Mouse (Mus musculus) left cerebral cortex, adult 2 months (tissue): ENCODE data around the gene Capn8. TPM values are rescaled to one million over a fixed set of nuclear protein-coding genes. Genes with fewer than 3 reads are reported as not detected.

ENCODE experiments used
- DNase-seq, 2 experiments: peaks; one replicate each; pipeline ENCODE4 v3.0.0; 2021 to 2022; ENCODE audit warnings: low spot score in 2 of 2, mixed read lengths in 1 of 2; ENCODE audit errors: extremely low spot score in 1 of 2
- H3K27ac ChIP-seq: fragments of 200-600 bp; 2 replicates; pipeline ENCODE4 v1.8.1; 2022
- H3K4me3 ChIP-seq: fragments of 200-600 bp; 2 replicates; pipeline ENCODE4 v1.8.1; 2022
- CTCF ChIP-seq: fragments of 200-600 bp; IDR thresholded peaks from 2 replicates; pipeline ENCODE4 v1.8.1; 2022; ENCODE audit warnings: antibody characterized with exemption, mild to moderate bottlenecking, moderate library complexity
- intact Hi-C: fragments of 180-260 bp; cut with DNase I; formaldehyde crosslinking; loops from one replicate; pipeline ENCODE4 v1.15.1; 2025
- total RNA-seq, 2 experiments: library from RNA; stranded (reverse); gene quantifications; 2 replicates each; pipeline ENCODE4 v1.2.3; 2021

Capn8 gene
- total RNA-seq, 2 experiments from 2014 or later = not detected

- TF ChIP-seq CTCF = no peak
- intact Hi-C loops = no loop called here
- DNase-seq = no peak
- Histone ChIP-seq H3K27ac (no peak overlapping the region), H3K4me3 (no peak overlapping the region)
Measured at GRCm38 (mm10) chr1:182585162-182585840, 20.5 kb downstream of the Capn8 start.

GRCm38 (mm10) chr1:182587706-182588105 lies 22.9 kb downstream of the Capn8 start:
- H3K27ac ChIP-seq = no peak overlapping the region
- DNase-seq = no peak
- H3K4me3 ChIP-seq = no peak overlapping the region
- no peak for TF ChIP-seq CTCF
- intact Hi-C loops = no loop called here

- intact Hi-C loops = no loop called here
- H3K27ac ChIP-seq = no peak overlapping the region
- no peak overlapping the region for H3K4me3 ChIP-seq
- TF ChIP-seq CTCF = no peak
- no peak for DNase-seq
Measured at GRCm38 (mm10) chr1:182591491-182591890, 26.7 kb downstream of the Capn8 start.

GRCm38 (mm10) chr1:182592436-182592835 lies 27.6 kb downstream of the Capn8 start:
- intact Hi-C loops = no loop called here
- H3K4me3 ChIP-seq = no peak overlapping the region
- TF ChIP-seq CTCF = no peak

GRCm38 (mm10) chr1:182605330-182606150 lies 40.7 kb downstream of the Capn8 start:
- DNase-seq = no peak
- TF ChIP-seq CTCF = peak; percentile 21
- intact Hi-C loops = no loop called here
- Histone ChIP-seq H3K27ac (no peak overlapping the region), H3K4me3 (no peak overlapping the region)

More at GRCm38 (mm10) chr1:182592436-182592835, 27.6 kb downstream of the Capn8 start:
- H3K27ac ChIP-seq = no peak overlapping the region
- no peak for DNase-seq

- Histone ChIP-seq H3K4me3 (no peak overlapping the region), H3K27ac (no peak overlapping the region)
- TF ChIP-seq CTCF = no peak
- no peak for DNase-seq
- intact Hi-C loops = no loop called here
Measured at GRCm38 (mm10) chr1:182609701-182610335, 45.0 kb downstream of the Capn8 start.

GRCm38 (mm10) chr1:182615465-182615864 lies 50.7 kb downstream of the Capn8 start:
- Histone ChIP-seq H3K4me3 (no peak overlapping the region), H3K27ac (no peak overlapping the region)
- peak; percentile 16 for TF ChIP-seq CTCF
- intact Hi-C loops = no loop called here
- no peak for DNase-seq

GRCm38 (mm10) chr1:182618200-182618947 lies 53.6 kb downstream of the Capn8 start:
- no peak overlapping the region for H3K27ac ChIP-seq
- no peak overlapping the region for H3K4me3 ChIP-seq
- intact Hi-C loops = no loop called here
- no peak for DNase-seq
- TF ChIP-seq CTCF = no peak

- no peak for DNase-seq
- H3K27ac ChIP-seq = no peak overlapping the region
- intact Hi-C loops = no loop called here
- H3K4me3 ChIP-seq = no peak overlapping the region
- no peak for TF ChIP-seq CTCF
Measured at GRCm38 (mm10) chr1:182620470-182620869, 55.7 kb downstream of the Capn8 start.

GRCm38 (mm10) chr1:182621256-182621655 lies 56.4 kb downstream of the Capn8 start:
- no peak overlapping the region for H3K27ac ChIP-seq
- intact Hi-C loops = no loop called here
- no peak overlapping the region for H3K4me3 ChIP-seq
- no peak for TF ChIP-seq CTCF
- DNase-seq = no peak

GRCm38 (mm10) chr1:182626197-182626596 lies 61.4 kb downstream of the Capn8 start:
- TF ChIP-seq CTCF = no peak

More at GRCm38 (mm10) chr1:182626197-182626596, 61.4 kb downstream of the Capn8 start:
- Histone ChIP-seq H3K4me3 (no peak overlapping the region), H3K27ac (no peak overlapping the region)
- intact Hi-C loops = no loop called here
- no peak for DNase-seq
